Mouse (Mus musculus): Measurements from ENCODE around the gene Cuedc1. TPM values are rescaled to one million over a fixed set of nuclear protein-coding genes. Genes with fewer than 3 reads are reported as not detected.

Gene Cuedc1
- total and polyA plus RNA-seq, 3 experiments = 1.0 to 4.8 TPM; not detected in 1

DNA sequence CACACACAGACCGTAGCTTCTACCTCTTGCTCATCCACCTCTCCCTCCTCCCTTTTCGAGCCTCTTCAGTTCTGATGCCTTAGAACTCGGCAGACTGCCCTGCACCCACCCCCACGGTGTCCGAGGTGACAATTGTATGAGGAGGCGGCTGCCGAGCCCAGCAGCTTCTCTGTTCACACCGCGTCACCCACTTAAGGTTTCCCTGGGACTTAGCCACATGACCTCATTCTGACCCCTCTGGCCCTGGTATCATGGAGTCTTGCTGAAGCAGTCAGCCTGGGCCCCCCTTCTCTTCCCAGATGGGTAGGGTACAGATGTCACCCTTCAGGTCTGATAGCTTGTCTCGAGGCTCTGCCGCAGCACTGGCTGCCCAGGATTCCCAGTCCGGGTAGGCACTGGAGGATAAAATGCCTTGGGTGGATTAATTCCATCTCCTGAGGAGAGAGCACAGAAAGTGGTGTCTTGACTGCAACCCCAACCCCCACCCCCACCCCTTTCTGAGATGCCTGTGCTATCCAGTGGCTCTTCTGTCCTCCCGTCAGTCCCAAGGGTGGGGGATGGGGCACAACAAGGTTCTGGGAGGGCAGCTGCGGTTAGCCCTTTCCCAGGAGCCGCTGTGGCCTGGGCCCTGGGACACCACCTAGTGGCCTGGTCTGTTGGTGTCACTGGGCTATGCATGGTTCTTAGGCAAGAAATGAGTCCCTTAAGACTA is 63.9 kb downstream of the Cuedc1 start:
- H3K36me3 ChIP-seq (ENCODE audit: control insufficient read depth in 1 of 2, insufficient read depth in 2 of 2, low read length in 2 of 2) = peaks cover 0 to 4% of the 10 kb centered on the region in 2 experiments; a peak in 2 of 4 replicates
- peak overlapping the region; percentile 53 for H3K9ac ChIP-seq (ENCODE audit: control insufficient read depth, low read depth, low read length, poor library complexity, severe bottlenecking)
- H3K79me2 ChIP-seq (ENCODE audit: control insufficient read depth, insufficient read depth, low read length, poor library complexity) = no peaks in the 10 kb centered on the region; the same call in 1 of the 2 replicates
- peak; percentile 84 for DNase-seq (ENCODE audit: low read depth, low spot score)
- peaks cover 0 to 19% of the 10 kb centered on the region in 2 experiments; a peak in 3 of 4 replicates for H3K4me1 ChIP-seq (ENCODE audit: control insufficient read depth in 1 of 2, insufficient read depth in 2 of 2, low read length in 2 of 2)
- H3K9me3 ChIP-seq (replicated peaks; ENCODE audit: insufficient read depth, low read length) = no peaks in the 10 kb centered on the region
- 0 out of 2 replicates have a peak overlapping the region, but pooled peaks have one; percentile 1 for H3K27ac ChIP-seq (ENCODE audit: control insufficient read depth, low read depth, low read length)
- H3K4me3 ChIP-seq (ENCODE audit: control insufficient read depth in 1 of 2, insufficient read depth in 1 of 2, low read depth in 2 of 2, low read length in 2 of 2) = peak overlapping the region; percentile 50 to 84
- H3K27me3 ChIP-seq (ENCODE audit: control insufficient read depth in 1 of 2, insufficient read depth in 2 of 2, low read length in 2 of 2) = no peaks in the 10 kb centered on the region
- no peak for TF ChIP-seq POLR2A (IDR thresholded peaks at IDR 0.05; ENCODE audit: control insufficient read depth in 1 of 2, insufficient read depth in 1 of 2, low read depth in 1 of 2, low read length in 2 of 2, poor library complexity in 1 of 2)
- no peak for TF ChIP-seq MAX (IDR thresholded peaks at IDR 0.05; ENCODE audit: low read length)
- TF ChIP-seq JUND (IDR thresholded peaks at IDR 0.05; ENCODE audit: low read depth, low read length) = no peak
- TF ChIP-seq ZNF384 (IDR thresholded peaks at IDR 0.05; ENCODE audit: low read depth, low read length) = no peak
- no peak for TF ChIP-seq ZMIZ1 (IDR thresholded peaks at IDR 0.05; ENCODE audit: low read depth, low read length)
- no peak for TF ChIP-seq RCOR1 (IDR thresholded peaks at IDR 0.05; ENCODE audit: low read depth, low read length)
- no peak for TF ChIP-seq USF2 (IDR thresholded peaks at IDR 0.05; ENCODE audit: borderline replicate concordance in 1 of 2, insufficient read depth in 1 of 2, low read depth in 1 of 2, low read length in 2 of 2)
- TF ChIP-seq TBP (IDR thresholded peaks at IDR 0.05; ENCODE audit: low read depth, low read length) = no peak
- TF ChIP-seq BHLHE40 (IDR thresholded peaks at IDR 0.05; ENCODE audit: borderline replicate concordance, low read depth, low read length) = 0 out of 2 replicates have a peak, but pooled peaks have one; percentile 23
- no peak for TF ChIP-seq NELFE (IDR thresholded peaks at IDR 0.05; ENCODE audit: low read depth, low read length)
- TF ChIP-seq MYC (IDR thresholded peaks at IDR 0.05; ENCODE audit: low read depth, low read length) = 0 out of 2 replicates have a peak, but pooled peaks have one; percentile 3
- TF ChIP-seq ZKSCAN1 (IDR thresholded peaks at IDR 0.05; ENCODE audit: low read depth, low read length) = no peak
- no peak for TF ChIP-seq MXI1 (IDR thresholded peaks at IDR 0.05; ENCODE audit: low read depth, low read length)
- no peak for TF ChIP-seq ZC3H11A (IDR thresholded peaks at IDR 0.05; ENCODE audit: low read depth, low read length)
- TF ChIP-seq E2F4 (IDR thresholded peaks at IDR 0.05; ENCODE audit: borderline replicate concordance, low read depth, low read length) = no peak
- peak; percentile 24; the same call in 1 of the 2 replicates for TF ChIP-seq TCF12 (IDR thresholded peaks at IDR 0.05; ENCODE audit: low read depth, low read length)
- no peak for TF ChIP-seq KAT2A (conservative IDR thresholded peaks at IDR 0.05; ENCODE audit: low read depth, low read length)
- TF ChIP-seq GATA1 (IDR thresholded peaks at IDR 0.05; ENCODE audit: low read depth, low read length) = no peak
- no peak for TF ChIP-seq MAFK (IDR thresholded peaks at IDR 0.05; ENCODE audit: borderline replicate concordance, low read depth, low read length)
- TF ChIP-seq ETS1 (IDR thresholded peaks at IDR 0.05; ENCODE audit: low read depth, low read length) = peak; percentile 50; the same call in 1 of the 2 replicates
- no peak for TF ChIP-seq POLR2AphosphoS2 (IDR thresholded peaks at IDR 0.05; ENCODE audit: low read length)
- no peak for TF ChIP-seq CHD1 (IDR thresholded peaks at IDR 0.05; ENCODE audit: low read depth, low read length)
- no peak for TF ChIP-seq MEF2A (IDR thresholded peaks at IDR 0.05; ENCODE audit: extremely low read depth, insufficient replicate concordance, low read depth, low read length, poor library complexity, severe bottlenecking)
- TF ChIP-seq CTCF (IDR thresholded peaks at IDR 0.05 in 2 of 3, conservative IDR thresholded peaks at IDR 0.05 in 1 of 3; ENCODE audit: control insufficient read depth in 1 of 3, insufficient read depth in 1 of 3, low read depth in 2 of 3, low read length in 3 of 3, poor library complexity in 1 of 3, severe bottlenecking in 1 of 3) = peak; percentile 55 to 85 (median 78)
- TF ChIP-seq TAL1 (IDR thresholded peaks at IDR 0.05; ENCODE audit: low read length) = no peak
- no peak for TF ChIP-seq USF1 (IDR thresholded peaks at IDR 0.05; ENCODE audit: low read depth, low read length)
- peak; percentile 63 for TF ChIP-seq CHD2 (IDR thresholded peaks at IDR 0.05; ENCODE audit: low read length)
- TF ChIP-seq SIN3A (IDR thresholded peaks at IDR 0.05; ENCODE audit: low read length) = no peak
- TF ChIP-seq POLR2AphosphoS5 (IDR thresholded peaks at IDR 0.05; ENCODE audit: borderline replicate concordance, low read depth, low read length) = no peak
- TF ChIP-seq HCFC1 (IDR thresholded peaks at IDR 0.05; ENCODE audit: low read depth, low read length) = 0 out of 2 replicates have a peak, but pooled peaks have one; percentile 38
- TF ChIP-seq ELF1 (IDR thresholded peaks at IDR 0.05; ENCODE audit: low read depth, low read length) = no peak
- no peak for TF ChIP-seq GABPA (IDR thresholded peaks at IDR 0.05; ENCODE audit: low read depth, low read length)
- no peak for TF ChIP-seq UBTF (IDR thresholded peaks at IDR 0.05; ENCODE audit: borderline replicate concordance, insufficient read depth, low read depth, low read length)
- TF ChIP-seq SMC3 (IDR thresholded peaks at IDR 0.05; ENCODE audit: low read depth, low read length) = peak; percentile 67
- TF ChIP-seq NRF1 (IDR thresholded peaks at IDR 0.05; ENCODE audit: insufficient read depth, low read depth, low read length, poor library complexity, severe bottlenecking) = 0 out of 2 replicates have a peak, but pooled peaks have one; percentile 27

Measured in MEL (cell line).